Mouse (Mus musculus): ENCODE results near the gene Phlpp2. TPM values are rescaled to one million over a fixed set of nuclear protein-coding genes. Genes with fewer than 3 reads are reported as not detected.

Gene Phlpp2
- polyA plus RNA-seq, 1 experiment from 2014 or later = 3.7 TPM

DNA sequence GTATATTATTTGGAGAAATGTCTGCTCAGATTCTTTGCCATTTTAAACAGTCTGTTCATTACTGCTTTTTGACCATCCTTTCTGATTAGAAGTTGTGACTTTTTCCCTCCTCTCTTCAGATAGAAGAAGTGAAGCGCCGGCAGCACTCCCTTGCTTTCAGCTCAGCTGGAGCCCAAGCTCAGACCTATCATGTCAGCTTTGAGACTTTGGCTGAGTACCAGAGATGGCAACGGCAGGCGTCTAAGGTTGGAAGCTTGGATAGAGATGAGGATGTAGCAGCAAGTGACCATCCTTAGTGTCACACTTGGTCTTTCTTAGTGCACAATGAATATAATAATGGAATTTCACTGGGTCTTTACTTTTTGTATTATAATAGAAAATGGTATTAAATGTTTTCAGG, 39.0 kb downstream of the Phlpp2 start:
- DNase-seq (ENCODE audit: low spot score) (no peak), ATAC-seq (no peak)
- Histone ChIP-seq H3K9me3 (replicated peaks; ENCODE audit: control insufficient read depth, low read length) (no peaks in the 10 kb centered on the region), H3K9ac (ENCODE audit: low read length) (no peak overlapping the region), H3K4me3 (ENCODE audit: low read depth, low read length) (no peak overlapping the region), H3K27me3 (replicated peaks; ENCODE audit: control insufficient read depth, insufficient read depth, low read length) (no peaks in the 10 kb centered on the region), H3K36me3 (ENCODE audit: control insufficient read depth, insufficient read depth, low read length) (peaks cover 47% of the 10 kb centered on the region), H3K4me2 (ENCODE audit: low read length) (no peak overlapping the region), H3K27ac (ENCODE audit: low read depth, low read length) (no peak overlapping the region), H3K4me1 (ENCODE audit: control insufficient read depth, insufficient read depth, low read length) (no peaks in the 10 kb centered on the region)
- 87% methylated on average over 4 of the region's 4 CpGs for WGBS

DNA sequence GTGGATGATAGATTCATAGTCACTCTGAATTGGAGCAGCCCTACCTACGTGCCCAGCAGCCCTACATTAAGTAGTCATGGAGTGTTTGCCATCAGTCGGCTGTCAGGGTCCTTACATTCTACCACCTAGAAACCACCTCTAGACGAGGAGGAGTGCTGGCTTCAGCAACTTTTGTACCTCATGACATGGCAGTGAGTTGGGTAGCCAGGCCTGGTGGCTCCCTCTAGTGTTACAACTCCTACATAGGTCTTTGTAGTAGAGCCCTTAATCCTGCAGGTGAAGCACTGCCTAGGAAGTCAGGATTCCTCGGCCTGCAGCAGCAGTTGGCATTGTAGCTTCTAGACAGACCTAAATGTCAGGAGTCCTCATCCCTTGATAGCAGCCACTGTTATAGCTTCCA, 48.9 kb downstream of the Phlpp2 start:
- H3K36me3 ChIP-seq (ENCODE audit: control insufficient read depth, insufficient read depth, low read length) = peaks cover 51% of the 10 kb centered on the region
- DNase-seq (ENCODE audit: low spot score) (peak; percentile 45), ATAC-seq (no peak)

DNA sequence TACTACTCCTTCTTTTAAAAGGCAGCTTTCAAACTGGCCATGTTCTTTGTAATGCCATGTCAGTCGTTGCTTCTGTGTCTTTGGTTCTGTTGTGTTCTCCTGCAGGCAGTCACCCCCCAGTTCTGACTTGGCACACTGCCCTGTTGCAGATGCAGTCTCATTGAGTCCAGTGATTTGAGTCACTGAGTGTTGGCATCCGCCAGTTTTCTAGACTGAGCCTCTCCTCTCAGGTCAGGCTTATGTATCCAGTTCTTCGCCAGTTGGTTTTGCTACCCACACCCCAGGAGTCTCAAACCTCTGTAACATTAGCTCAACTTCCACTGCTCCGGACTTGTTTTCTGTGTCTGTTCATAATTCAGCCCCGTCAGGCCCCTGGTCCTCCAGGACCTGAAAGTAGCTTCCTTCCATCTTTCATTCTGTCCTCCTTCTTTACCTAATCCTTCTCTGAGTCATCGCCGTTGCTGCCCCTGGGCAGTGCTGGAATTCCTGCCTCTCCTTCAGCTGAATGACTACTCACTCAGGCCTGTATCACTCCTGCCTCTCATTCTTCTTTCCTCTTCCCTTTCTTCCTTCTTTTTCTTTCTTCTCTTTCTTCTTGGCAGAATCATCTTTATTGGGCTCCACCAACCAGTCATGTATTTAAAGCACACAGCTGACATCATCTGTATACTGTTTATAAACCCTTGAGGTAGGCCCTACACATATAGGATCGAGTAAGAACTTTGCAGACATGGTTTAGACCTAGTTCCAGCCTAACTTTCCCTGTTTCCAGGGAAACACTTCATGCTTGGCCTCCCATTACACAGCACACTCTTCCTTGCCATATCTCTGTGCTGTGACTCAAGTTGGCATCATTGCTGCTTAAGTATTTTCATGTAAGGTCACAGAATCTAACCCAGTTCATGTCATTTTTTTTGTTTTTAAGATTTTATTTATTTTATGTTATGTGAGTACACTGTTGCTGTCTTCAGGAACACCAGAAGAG, 52.4 kb downstream of the Phlpp2 start:
- Histone ChIP-seq H3K4me1 (ENCODE audit: control insufficient read depth, insufficient read depth, low read length) (no peaks in the 10 kb centered on the region), H3K27ac (ENCODE audit: low read depth, low read length) (no peak overlapping the region), H3K36me3 (ENCODE audit: control insufficient read depth, insufficient read depth, low read length) (peaks cover 38% of the 10 kb centered on the region), H3K9me3 (replicated peaks; ENCODE audit: control insufficient read depth, low read length) (no peaks in the 10 kb centered on the region), H3K9ac (ENCODE audit: low read length) (no peak overlapping the region), H3K4me2 (ENCODE audit: low read length) (no peak overlapping the region), H3K4me3 (ENCODE audit: low read depth, low read length) (no peak overlapping the region), H3K27me3 (replicated peaks; ENCODE audit: control insufficient read depth, insufficient read depth, low read length) (no peaks in the 10 kb centered on the region)
- no peak for ATAC-seq
- DNase-seq (ENCODE audit: low spot score) = peak; percentile 40
- 78% methylated on average over 8 of the region's 8 CpGs for WGBS

More for the DNA sequence above, 48.9 kb downstream of the Phlpp2 start:
- Histone ChIP-seq H3K4me1 (ENCODE audit: control insufficient read depth, insufficient read depth, low read length) (no peaks in the 10 kb centered on the region), H3K27ac (ENCODE audit: low read depth, low read length) (no peak overlapping the region), H3K9me3 (replicated peaks; ENCODE audit: control insufficient read depth, low read length) (no peaks in the 10 kb centered on the region), H3K9ac (ENCODE audit: low read length) (no peak overlapping the region), H3K4me2 (ENCODE audit: low read length) (no peak overlapping the region), H3K4me3 (ENCODE audit: low read depth, low read length) (no peak overlapping the region), H3K27me3 (replicated peaks; ENCODE audit: control insufficient read depth, insufficient read depth, low read length) (no peaks in the 10 kb centered on the region)
- 48% methylated on average over 4 of the region's 4 CpGs for WGBS

DNA sequence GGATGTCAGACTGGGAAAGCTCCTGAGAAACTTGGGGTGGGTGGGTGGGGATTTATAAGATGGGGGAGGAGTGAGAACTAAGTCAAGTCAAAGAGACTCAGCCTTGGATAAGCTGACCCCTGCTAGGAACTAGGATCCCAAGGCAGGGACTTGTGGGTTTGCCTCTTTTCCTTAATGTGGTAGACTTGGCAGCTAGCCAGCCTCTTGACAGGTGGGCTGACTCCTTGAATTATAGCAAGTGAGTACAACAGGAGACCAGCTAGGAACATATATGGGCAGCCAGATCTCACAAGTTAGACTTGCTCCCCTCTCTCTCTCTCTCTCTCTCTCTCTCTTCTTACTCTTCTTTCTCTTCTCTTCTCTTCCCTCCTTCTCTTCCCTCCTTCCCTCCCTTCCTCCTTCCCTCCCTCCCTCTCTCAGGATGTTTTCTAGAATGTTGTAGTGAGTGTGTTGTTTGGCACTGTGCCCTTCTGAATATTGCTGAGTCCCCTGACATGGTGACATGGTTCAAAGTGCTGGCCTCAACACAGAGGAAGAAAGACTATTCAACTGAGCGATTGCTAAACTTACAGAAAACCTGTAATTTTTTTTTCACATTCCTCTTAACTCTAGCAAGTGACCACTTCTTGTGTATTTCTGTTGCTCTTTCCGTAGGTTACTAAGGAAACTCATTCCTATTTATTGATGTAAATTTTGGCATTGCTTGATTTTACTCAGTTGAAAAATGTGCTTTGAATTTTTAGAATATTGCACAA, 73.4 kb downstream of the Phlpp2 start:
- H3K9me3 ChIP-seq (replicated peaks; ENCODE audit: control insufficient read depth, low read length) = no peaks in the 10 kb centered on the region
- no peak for DNase-seq (ENCODE audit: low spot score)
- whole genome bisulfite sequencing = 85% methylated on average over 2 of the region's 2 CpGs
- no peak overlapping the region for H3K4me2 ChIP-seq (ENCODE audit: low read length)
- H3K27ac ChIP-seq (ENCODE audit: low read depth, low read length) = no peak overlapping the region
- no peak for ATAC-seq
- H3K4me1 ChIP-seq (ENCODE audit: control insufficient read depth, insufficient read depth, low read length) = no peaks in the 10 kb centered on the region; the same call in 1 of the 2 replicates
- peaks cover 42% of the 10 kb centered on the region for H3K36me3 ChIP-seq (ENCODE audit: control insufficient read depth, insufficient read depth, low read length)
- no peak overlapping the region for H3K4me3 ChIP-seq (ENCODE audit: low read depth, low read length)
- H3K9ac ChIP-seq (ENCODE audit: low read length) = no peak overlapping the region
- H3K27me3 ChIP-seq (replicated peaks; ENCODE audit: control insufficient read depth, insufficient read depth, low read length) = no peaks in the 10 kb centered on the region

DNA sequence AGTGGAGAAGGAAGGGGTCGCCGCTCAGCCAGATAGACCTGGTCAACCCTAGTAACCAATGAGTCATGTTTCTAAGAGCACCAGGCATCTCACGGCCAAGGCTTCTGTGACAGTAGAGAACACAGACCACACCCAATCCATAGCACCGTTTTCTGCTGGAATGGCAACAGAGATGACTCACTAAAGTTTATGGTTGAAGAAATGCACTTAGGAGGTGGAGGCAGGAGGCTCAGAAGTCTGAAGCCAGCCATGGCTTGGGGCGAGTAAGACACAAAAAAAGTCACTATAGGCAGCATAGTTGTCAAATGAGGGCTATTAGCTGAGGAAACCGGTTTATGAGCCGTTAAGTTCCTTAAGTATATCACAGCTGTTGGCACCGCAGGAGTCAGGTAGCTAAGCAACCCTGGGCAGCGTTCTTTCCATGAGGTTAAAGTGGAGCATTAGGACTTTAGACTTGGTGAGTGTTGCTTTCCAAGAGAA, 76.9 kb downstream of the Phlpp2 start:
- no peak overlapping the region for H3K9ac ChIP-seq (ENCODE audit: low read length)
- 63% methylated on average over 9 of the region's 9 CpGs for WGBS
- H3K27ac ChIP-seq (ENCODE audit: low read depth, low read length) = no peak overlapping the region
- DNase-seq (ENCODE audit: low spot score) (no peak), ATAC-seq (no peak)
- H3K9me3 ChIP-seq (replicated peaks; ENCODE audit: control insufficient read depth, low read length) = no peaks in the 10 kb centered on the region
- H3K4me3 ChIP-seq (ENCODE audit: low read depth, low read length) = no peak overlapping the region
- H3K4me1 ChIP-seq (ENCODE audit: control insufficient read depth, insufficient read depth, low read length) = peaks cover 3% of the 10 kb centered on the region; the same call in 1 of the 2 replicates
- no peaks in the 10 kb centered on the region for H3K27me3 ChIP-seq (replicated peaks; ENCODE audit: control insufficient read depth, insufficient read depth, low read length)
- no peak overlapping the region for H3K4me2 ChIP-seq (ENCODE audit: low read length)
- H3K36me3 ChIP-seq (ENCODE audit: control insufficient read depth, insufficient read depth, low read length) = peaks cover 22% of the 10 kb centered on the region

DNA sequence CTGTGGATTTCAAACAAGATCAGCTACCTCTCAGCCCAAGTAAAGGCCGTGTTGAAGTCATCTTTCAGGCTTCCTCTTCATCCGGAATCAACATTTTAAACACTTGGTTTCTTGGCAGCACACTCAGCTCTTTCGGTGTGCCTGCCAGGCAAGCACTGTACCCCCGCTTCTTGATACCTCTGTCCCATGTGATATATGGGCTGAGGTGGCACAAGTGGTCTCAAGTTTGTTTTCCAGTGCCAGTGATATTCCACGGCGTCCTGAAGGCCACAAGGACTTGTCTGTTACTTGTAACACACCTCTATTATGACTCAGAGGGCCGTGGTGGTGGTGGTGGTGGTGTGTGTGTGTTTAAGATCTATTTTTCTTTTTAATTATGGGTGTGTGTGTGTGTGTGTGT, 77.4 kb downstream of the Phlpp2 start:
- no peak overlapping the region for H3K9ac ChIP-seq (ENCODE audit: low read length)

DNA sequence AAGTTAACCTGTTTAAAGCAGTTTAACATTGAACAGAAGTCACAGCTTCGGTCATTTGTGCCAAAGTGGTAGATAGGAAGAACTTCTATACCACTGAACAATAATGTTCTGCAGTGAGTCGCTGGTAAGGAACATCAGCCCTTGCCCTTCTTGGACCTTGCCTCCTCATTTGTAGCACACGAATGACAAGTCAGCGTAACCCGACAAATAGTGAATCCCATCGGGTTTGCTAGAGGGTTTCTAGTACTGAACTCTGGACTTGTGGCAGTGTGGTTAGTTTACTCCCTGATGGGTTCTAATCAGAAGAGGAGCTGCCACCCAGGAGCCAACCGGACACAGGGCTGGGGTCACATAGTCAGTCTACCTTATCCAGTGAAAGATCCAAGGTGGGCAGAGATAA, 77.9 kb downstream of the Phlpp2 start:
- no peak for DNase-seq (ENCODE audit: low spot score)
- Histone ChIP-seq H3K4me3 (ENCODE audit: low read depth, low read length) (no peak overlapping the region), H3K27me3 (replicated peaks; ENCODE audit: control insufficient read depth, insufficient read depth, low read length) (no peaks in the 10 kb centered on the region), H3K36me3 (ENCODE audit: control insufficient read depth, insufficient read depth, low read length) (peaks cover 12% of the 10 kb centered on the region; the same call in 1 of the 2 replicates), H3K4me2 (ENCODE audit: low read length) (no peak overlapping the region), H3K9me3 (replicated peaks; ENCODE audit: control insufficient read depth, low read length) (no peaks in the 10 kb centered on the region), H3K9ac (ENCODE audit: low read length) (no peak overlapping the region), H3K4me1 (ENCODE audit: control insufficient read depth, insufficient read depth, low read length) (peaks cover 4% of the 10 kb centered on the region; the same call in 1 of the 2 replicates), H3K27ac (ENCODE audit: low read depth, low read length) (no peak overlapping the region)
- WGBS = 87% methylated on average over 7 of the region's 7 CpGs
- ATAC-seq = no peak

More for the DNA sequence above, 77.4 kb downstream of the Phlpp2 start:
- DNase-seq (ENCODE audit: low spot score) (no peak), ATAC-seq (no peak)
- Histone ChIP-seq H3K27me3 (replicated peaks; ENCODE audit: control insufficient read depth, insufficient read depth, low read length) (no peaks in the 10 kb centered on the region), H3K27ac (ENCODE audit: low read depth, low read length) (no peak overlapping the region), H3K4me3 (ENCODE audit: low read depth, low read length) (no peak overlapping the region), H3K9me3 (replicated peaks; ENCODE audit: control insufficient read depth, low read length) (no peaks in the 10 kb centered on the region), H3K36me3 (ENCODE audit: control insufficient read depth, insufficient read depth, low read length) (peaks cover 17% of the 10 kb centered on the region), H3K4me2 (ENCODE audit: low read length) (no peak overlapping the region), H3K4me1 (ENCODE audit: control insufficient read depth, insufficient read depth, low read length) (peaks cover 3% of the 10 kb centered on the region; the same call in 1 of the 2 replicates)
- 85% methylated on average over 7 of the region's 7 CpGs for WGBS

DNA sequence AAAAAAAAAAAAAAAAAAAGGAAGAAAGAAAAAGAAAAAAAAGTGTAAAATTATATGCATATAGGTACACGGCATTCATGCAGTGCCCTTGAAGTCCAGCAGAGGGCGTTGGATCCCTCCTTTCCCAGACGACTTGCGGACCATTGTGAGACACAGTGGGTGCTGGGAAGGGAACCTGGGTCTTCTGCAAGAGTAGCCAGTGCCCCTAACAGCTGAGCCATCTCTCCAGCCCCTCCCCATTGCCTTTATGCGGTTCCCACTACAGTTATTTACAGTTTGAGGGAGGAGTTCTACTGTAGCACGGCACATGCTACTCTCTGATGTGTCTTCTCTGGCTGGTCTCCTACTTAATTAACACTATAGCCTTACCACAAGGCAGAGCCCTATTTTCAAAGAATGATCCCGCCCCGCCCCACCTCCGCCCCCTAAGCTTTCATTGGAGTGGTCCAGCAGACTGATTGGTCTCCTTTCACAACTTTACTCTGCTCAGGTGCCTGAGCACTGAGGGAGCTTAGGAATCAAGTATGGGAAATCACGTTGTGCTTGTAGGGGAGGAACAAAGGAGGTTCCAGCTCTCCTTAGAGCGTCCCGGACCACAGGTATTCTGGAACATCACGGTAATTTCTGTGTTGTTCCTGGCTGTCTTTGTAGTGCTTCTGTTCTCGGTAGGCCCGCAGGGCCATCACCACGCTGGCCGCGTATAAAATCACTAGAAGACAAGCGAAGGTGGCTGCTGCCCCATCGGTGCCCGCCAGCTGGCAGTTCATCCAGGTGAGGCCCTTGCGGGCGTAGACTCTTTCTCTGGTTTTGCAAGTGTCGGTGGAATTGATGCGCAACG, 79.3 kb downstream of the Phlpp2 start:
- Histone ChIP-seq H3K9me3 (replicated peaks; ENCODE audit: control insufficient read depth, low read length) (no peaks in the 10 kb centered on the region), H3K27me3 (replicated peaks; ENCODE audit: control insufficient read depth, insufficient read depth, low read length) (no peaks in the 10 kb centered on the region), H3K27ac (ENCODE audit: low read depth, low read length) (peak overlapping the region; percentile 48; the same call in 1 of the 2 replicates), H3K4me1 (ENCODE audit: control insufficient read depth, insufficient read depth, low read length) (peaks cover 5% of the 10 kb centered on the region; the same call in 1 of the 2 replicates), H3K36me3 (ENCODE audit: control insufficient read depth, insufficient read depth, low read length) (0 out of 2 replicates have a peak, but pooled peaks cover 7% of the 10 kb centered on the region), H3K4me3 (ENCODE audit: low read depth, low read length) (peak overlapping the region; percentile 33), H3K4me2 (ENCODE audit: low read length) (peak overlapping the region; percentile 65), H3K9ac (ENCODE audit: low read length) (peak overlapping the region; percentile 59)
- ATAC-seq = peak; percentile 70
- peak; percentile 75 for DNase-seq (ENCODE audit: low spot score)
- WGBS = 2% methylated on average over 26 of the region's 26 CpGs
